Mouse (Mus musculus): ENCODE measurements at regions not wholly inside any gene's neighbourhood (a gene's known extent, or its start where the extent isn't known, plus 50 kb on each side); places are given as distances from the start of the nearest gene placed in this dataset.

- peak; percentile 5; the same call in 1 of the 2 replicates for ATAC-seq (ENCODE audit: low FRiP score)
- Histone ChIP-seq H3K27me3 (ENCODE audit: control insufficient read depth, insufficient read depth, low read length) (no peaks in the 10 kb centered on the region), H3K4me2 (replicated peaks) (peak overlapping the region; percentile 98), H3K4me1 (replicated peaks; ENCODE audit: control insufficient read depth, insufficient read depth, low read length) (peaks cover 30% of the 10 kb centered on the region), H3K9me3 (ENCODE audit: control insufficient read depth, low read length) (no peaks in the 10 kb centered on the region), H3K9ac (peak overlapping the region; percentile 100), H3K36me3 (replicated peaks; ENCODE audit: control insufficient read depth, insufficient read depth) (no peaks in the 10 kb centered on the region), H3K27ac (peak overlapping the region; percentile 99), H3K4me3 (replicated peaks; ENCODE audit: low read length) (peak overlapping the region; percentile 76)
- DNase-seq (ENCODE audit: low spot score), result peak; percentile 66
- WGBS, result 0% methylated on average over 4 of the region's 4 CpGs
Observed at GRCm38 (mm10) chr9:41580067-41580466, 418.6 kb upstream of the Ubash3b start.

GRCm38 (mm10) chr9:41579107-41580014 is 417.9 kb upstream of the Ubash3b start:
- H3K4me2 ChIP-seq (replicated peaks), result peak overlapping the region; percentile 98
- H3K4me3 ChIP-seq (replicated peaks; ENCODE audit: low read length), result peak overlapping the region; percentile 76
- H3K27ac ChIP-seq, result peak overlapping the region; percentile 99
- DNase-seq (ENCODE audit: low spot score) (peak; percentile 81), ATAC-seq (ENCODE audit: low FRiP score) (peak; percentile 75)
- peaks cover 30% of the 10 kb centered on the region for H3K4me1 ChIP-seq (replicated peaks; ENCODE audit: control insufficient read depth, insufficient read depth, low read length)
- H3K9ac ChIP-seq, result peak overlapping the region; percentile 100
- 15% methylated on average over 13 of the region's 13 CpGs for WGBS
- H3K36me3 ChIP-seq (replicated peaks; ENCODE audit: control insufficient read depth, insufficient read depth), result no peaks in the 10 kb centered on the region
- no peaks in the 10 kb centered on the region for H3K27me3 ChIP-seq (ENCODE audit: control insufficient read depth, insufficient read depth, low read length)
- H3K9me3 ChIP-seq (ENCODE audit: control insufficient read depth, low read length), result no peaks in the 10 kb centered on the region

DNA sequence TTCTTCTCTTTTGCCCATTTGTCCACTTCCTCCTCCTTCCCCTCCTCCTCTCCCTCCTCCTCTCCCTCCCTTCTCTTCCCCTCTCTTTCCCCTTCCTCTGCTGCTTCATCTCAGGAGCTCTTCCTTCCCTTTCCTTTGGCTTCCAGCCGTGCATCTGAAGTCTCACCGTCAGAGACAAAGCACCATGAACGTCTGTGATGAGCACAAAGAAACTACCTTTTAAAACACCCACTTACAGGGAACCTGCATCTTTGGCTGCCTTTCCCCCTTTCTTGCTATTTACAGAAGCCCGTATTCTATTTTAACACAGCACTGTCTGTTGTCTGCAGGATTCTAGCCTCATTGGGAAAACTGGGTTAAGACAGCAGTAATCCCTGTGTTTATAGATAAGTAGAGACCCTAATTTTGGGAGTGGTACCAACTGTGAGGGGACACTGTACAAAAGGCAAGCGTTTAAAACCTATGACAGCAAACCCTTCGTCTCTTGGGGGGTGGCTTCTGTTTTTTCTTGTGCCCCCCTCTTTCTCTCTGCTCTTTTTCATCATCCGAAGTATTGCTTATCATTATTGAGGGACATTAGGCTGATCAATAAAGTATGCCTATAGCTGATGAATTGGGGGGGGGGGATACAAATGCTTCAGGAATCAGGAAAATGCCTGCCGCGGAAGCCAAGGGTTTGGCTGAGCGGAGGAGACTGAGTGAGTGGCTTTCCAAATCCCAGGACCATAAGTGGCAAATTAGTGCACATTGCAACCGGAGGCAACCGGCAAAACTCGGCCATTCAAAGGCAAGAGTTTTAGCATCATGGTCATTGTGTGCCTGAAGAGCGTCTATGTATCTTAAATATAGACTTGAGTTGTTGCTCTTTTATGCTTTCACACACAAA is 417.0 kb upstream of the Ubash3b start:
- Histone ChIP-seq H3K27ac (peak overlapping the region; percentile 99), H3K4me1 (replicated peaks; ENCODE audit: control insufficient read depth, insufficient read depth, low read length) (peaks cover 30% of the 10 kb centered on the region), H3K4me3 (replicated peaks; ENCODE audit: low read length) (peak overlapping the region; percentile 76), H3K4me2 (replicated peaks) (peak overlapping the region; percentile 98), H3K36me3 (replicated peaks; ENCODE audit: control insufficient read depth, insufficient read depth) (no peaks in the 10 kb centered on the region), H3K27me3 (ENCODE audit: control insufficient read depth, insufficient read depth, low read length) (no peaks in the 10 kb centered on the region), H3K9me3 (ENCODE audit: control insufficient read depth, low read length) (no peaks in the 10 kb centered on the region), H3K9ac (peak overlapping the region; percentile 100)
- DNase-seq (ENCODE audit: low spot score) (peak; percentile 52), ATAC-seq (ENCODE audit: low FRiP score) (no peak)
- 29% methylated on average over 14 of the region's 14 CpGs for WGBS

GRCm38 (mm10) chr9:41577760-41578159 is 416.3 kb upstream of the Ubash3b start:
- Histone ChIP-seq H3K4me3 (replicated peaks; ENCODE audit: low read length) (peak overlapping the region; percentile 76; the same call in 1 of the 2 replicates), H3K9me3 (ENCODE audit: control insufficient read depth, low read length) (no peaks in the 10 kb centered on the region), H3K27me3 (ENCODE audit: control insufficient read depth, insufficient read depth, low read length) (no peaks in the 10 kb centered on the region), H3K4me1 (replicated peaks; ENCODE audit: control insufficient read depth, insufficient read depth, low read length) (peaks cover 30% of the 10 kb centered on the region), H3K27ac (peak overlapping the region; percentile 99), H3K9ac (peak overlapping the region; percentile 100), H3K36me3 (replicated peaks; ENCODE audit: control insufficient read depth, insufficient read depth) (no peaks in the 10 kb centered on the region), H3K4me2 (replicated peaks) (peak overlapping the region; percentile 98)
- WGBS, result 44% methylated on average over 1 of the region's 1 CpGs
- DNase-seq (ENCODE audit: low spot score), result no peak
- ATAC-seq (ENCODE audit: low FRiP score), result no peak

GRCm38 (mm10) chr9:41575826-41576225 is 414.3 kb upstream of the Ubash3b start:
- WGBS, result 19% methylated on average over 5 of the region's 5 CpGs
- no peak overlapping the region for H3K4me3 ChIP-seq (replicated peaks; ENCODE audit: low read length)
- H3K36me3 ChIP-seq (replicated peaks; ENCODE audit: control insufficient read depth, insufficient read depth), result no peaks in the 10 kb centered on the region
- ATAC-seq (ENCODE audit: low FRiP score), result no peak
- peak; percentile 44 for DNase-seq (ENCODE audit: low spot score)
- no peak overlapping the region; the same call in 1 of the 2 replicates for H3K4me2 ChIP-seq (replicated peaks)
- no peaks in the 10 kb centered on the region for H3K9me3 ChIP-seq (ENCODE audit: control insufficient read depth, low read length)
- H3K27me3 ChIP-seq (ENCODE audit: control insufficient read depth, insufficient read depth, low read length), result no peaks in the 10 kb centered on the region
- H3K9ac ChIP-seq, result no peak overlapping the region
- peak overlapping the region; percentile 58; the same call in 1 of the 2 replicates for H3K27ac ChIP-seq
- H3K4me1 ChIP-seq (replicated peaks; ENCODE audit: control insufficient read depth, insufficient read depth, low read length), result peaks cover 30% of the 10 kb centered on the region

DNA sequence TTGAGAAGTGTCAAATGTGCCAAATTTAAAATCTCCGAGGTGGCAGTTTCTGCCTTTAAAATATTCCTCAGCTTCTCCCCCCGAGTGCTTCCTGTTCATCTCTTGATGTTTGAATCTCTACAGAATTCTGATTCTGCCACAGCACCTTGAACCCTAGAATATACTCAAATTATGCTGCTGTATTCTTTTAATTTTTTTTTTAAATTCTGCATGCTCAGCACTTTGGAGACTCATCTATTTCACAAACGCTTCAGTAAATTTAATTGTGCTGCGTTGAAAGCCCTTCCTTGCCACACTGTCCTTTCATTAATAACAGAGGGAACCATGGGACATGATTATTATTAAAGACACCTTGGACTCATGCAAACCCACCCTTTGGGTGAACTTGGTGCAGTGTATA is 408.8 kb upstream of the Ubash3b start:
- WGBS, result 75% methylated on average over 4 of the region's 4 CpGs
- Histone ChIP-seq H3K9me3 (ENCODE audit: control insufficient read depth, low read length) (no peaks in the 10 kb centered on the region), H3K27ac (no peak overlapping the region), H3K4me1 (replicated peaks; ENCODE audit: control insufficient read depth, insufficient read depth, low read length) (0 out of 2 replicates have a peak, but pooled peaks cover 3% of the 10 kb centered on the region), H3K4me2 (replicated peaks) (no peak overlapping the region), H3K9ac (no peak overlapping the region), H3K36me3 (replicated peaks; ENCODE audit: control insufficient read depth, insufficient read depth) (no peaks in the 10 kb centered on the region), H3K4me3 (replicated peaks; ENCODE audit: low read length) (no peak overlapping the region), H3K27me3 (ENCODE audit: control insufficient read depth, insufficient read depth, low read length) (no peaks in the 10 kb centered on the region)
- no peak for ATAC-seq (ENCODE audit: low FRiP score)
- no peak for DNase-seq (ENCODE audit: low spot score)

DNA sequence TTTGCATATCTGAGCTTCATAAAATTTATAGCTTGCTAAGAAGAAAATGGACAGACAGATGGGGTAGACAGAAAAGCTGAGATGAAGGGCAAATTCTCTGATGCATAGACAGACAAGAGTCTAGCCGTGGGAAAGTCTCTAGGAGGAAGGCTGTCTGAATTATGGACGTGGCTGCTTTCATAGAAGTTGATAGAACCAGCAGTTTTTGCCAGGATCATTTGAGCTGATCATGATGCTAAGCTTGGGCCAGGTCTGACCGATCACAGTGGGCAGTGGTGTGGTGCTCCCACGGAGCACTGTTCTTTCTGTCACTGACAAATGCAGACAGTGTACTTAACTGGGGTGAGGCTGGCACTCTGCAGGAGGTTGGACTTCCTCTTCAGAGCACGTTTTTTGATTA is 405.0 kb upstream of the Ubash3b start:
- no peak overlapping the region for H3K4me2 ChIP-seq (replicated peaks)
- DNase-seq (ENCODE audit: low spot score), result no peak
- no peak overlapping the region for H3K4me3 ChIP-seq (replicated peaks; ENCODE audit: low read length)
- H3K27me3 ChIP-seq (ENCODE audit: control insufficient read depth, insufficient read depth, low read length), result no peaks in the 10 kb centered on the region
- 70% methylated on average over 5 of the region's 5 CpGs for WGBS
- H3K9me3 ChIP-seq (ENCODE audit: control insufficient read depth, low read length), result no peaks in the 10 kb centered on the region
- H3K27ac ChIP-seq, result peak overlapping the region; percentile 11; the same call in 1 of the 2 replicates
- ATAC-seq (ENCODE audit: low FRiP score), result no peak
- H3K9ac ChIP-seq, result no peak overlapping the region
- H3K4me1 ChIP-seq (replicated peaks; ENCODE audit: control insufficient read depth, insufficient read depth, low read length), result 0 out of 2 replicates have a peak, but pooled peaks cover 3% of the 10 kb centered on the region
- no peaks in the 10 kb centered on the region for H3K36me3 ChIP-seq (replicated peaks; ENCODE audit: control insufficient read depth, insufficient read depth)

GRCm38 (mm10) chr9:41565784-41566183 is 404.3 kb upstream of the Ubash3b start:
- Histone ChIP-seq H3K27ac (peak overlapping the region; percentile 6), H3K4me1 (replicated peaks; ENCODE audit: control insufficient read depth, insufficient read depth, low read length) (0 out of 2 replicates have a peak, but pooled peaks cover 3% of the 10 kb centered on the region)

GRCm38 (mm10) chr9:41563376-41563775 is 401.9 kb upstream of the Ubash3b start:
- H3K4me2 ChIP-seq (replicated peaks), result no peak overlapping the region
- no peak overlapping the region for H3K27ac ChIP-seq
- 0 out of 2 replicates have a peak, but pooled peaks cover 3% of the 10 kb centered on the region for H3K4me1 ChIP-seq (replicated peaks; ENCODE audit: control insufficient read depth, insufficient read depth, low read length)
- H3K36me3 ChIP-seq (replicated peaks; ENCODE audit: control insufficient read depth, insufficient read depth), result no peaks in the 10 kb centered on the region
- no peak overlapping the region for H3K4me3 ChIP-seq (replicated peaks; ENCODE audit: low read length)
- no peak for DNase-seq (ENCODE audit: low spot score)
- H3K9me3 ChIP-seq (ENCODE audit: control insufficient read depth, low read length), result no peaks in the 10 kb centered on the region
- no peaks in the 10 kb centered on the region for H3K27me3 ChIP-seq (ENCODE audit: control insufficient read depth, insufficient read depth, low read length)
- WGBS, result 98% methylated on average over 2 of the region's 2 CpGs
- H3K9ac ChIP-seq, result no peak overlapping the region
- no peak for ATAC-seq (ENCODE audit: low FRiP score)

More at GRCm38 (mm10) chr9:41565784-41566183, 404.3 kb upstream of the Ubash3b start:
- Histone ChIP-seq H3K27me3 (ENCODE audit: control insufficient read depth, insufficient read depth, low read length) (no peaks in the 10 kb centered on the region), H3K4me3 (replicated peaks; ENCODE audit: low read length) (no peak overlapping the region), H3K9ac (no peak overlapping the region), H3K4me2 (replicated peaks) (0 out of 2 replicates have a peak overlapping the region, but pooled peaks have one; percentile 17), H3K9me3 (ENCODE audit: control insufficient read depth, low read length) (no peaks in the 10 kb centered on the region), H3K36me3 (replicated peaks; ENCODE audit: control insufficient read depth, insufficient read depth) (no peaks in the 10 kb centered on the region)
- no peak for ATAC-seq (ENCODE audit: low FRiP score)
- DNase-seq (ENCODE audit: low spot score), result no peak
- 57% methylated on average over 7 of the region's 7 CpGs for WGBS
